Mouse (Mus musculus): ENCODE data around the gene Gm17387. TPM values are rescaled to one million over a fixed set of nuclear protein-coding genes. Genes with fewer than 3 reads are reported as not detected.

The Gm17387 gene
- polyA plus RNA-seq, 1 experiment from 2014 or later: not detected

DNA sequence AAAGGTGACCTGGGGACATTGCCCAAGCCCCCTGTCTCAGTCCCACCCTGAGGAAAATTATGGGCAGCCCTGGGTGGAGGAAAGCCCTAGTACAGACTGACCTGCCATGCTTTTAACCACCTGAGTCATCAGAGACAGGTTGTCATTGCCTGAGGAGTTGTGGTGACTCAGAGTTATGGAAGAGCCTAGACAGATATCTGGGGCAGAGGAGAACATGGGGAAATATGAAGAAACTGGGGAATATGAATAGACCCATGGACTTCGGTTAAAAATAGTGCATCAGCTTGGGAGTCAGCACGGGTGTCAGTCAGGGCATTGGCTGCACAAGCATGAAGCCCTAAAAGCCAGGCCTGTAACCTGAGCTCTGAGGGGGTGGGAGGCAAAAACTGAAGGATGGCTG, 20.4 kb downstream of the Gm17387 start:
- WGBS: 74% methylated on average over 2 of the region's 2 CpGs
- peaks cover 3% of the 10 kb centered on the region; the same call in 1 of the 2 replicates for H3K4me1 ChIP-seq (ENCODE audit: insufficient read depth, low read depth, low read length)
- no peak overlapping the region for H3K4me3 ChIP-seq (ENCODE audit: low read depth, low read length)
- no peak overlapping the region for H3K4me2 ChIP-seq (replicated peaks; ENCODE audit: low read depth, low read length)
- H3K9me3 ChIP-seq (ENCODE audit: low read length): no peaks in the 10 kb centered on the region
- no peaks in the 10 kb centered on the region for H3K36me3 ChIP-seq (ENCODE audit: insufficient read depth, low read length)
- ATAC-seq (no peak), DNase-seq (ENCODE audit: low spot score) (no peak)
- no peak overlapping the region for H3K9ac ChIP-seq (replicated peaks; ENCODE audit: low read depth)
- TF ChIP-seq CTCF (IDR thresholded peaks at IDR 0.05) (no peak), EP300 (IDR thresholded peaks at IDR 0.05) (no peak)
- H3K27ac ChIP-seq (ENCODE audit: low read length): no peak overlapping the region
- no peaks in the 10 kb centered on the region for H3K27me3 ChIP-seq (replicated peaks; ENCODE audit: insufficient read depth, low read length)

DNA sequence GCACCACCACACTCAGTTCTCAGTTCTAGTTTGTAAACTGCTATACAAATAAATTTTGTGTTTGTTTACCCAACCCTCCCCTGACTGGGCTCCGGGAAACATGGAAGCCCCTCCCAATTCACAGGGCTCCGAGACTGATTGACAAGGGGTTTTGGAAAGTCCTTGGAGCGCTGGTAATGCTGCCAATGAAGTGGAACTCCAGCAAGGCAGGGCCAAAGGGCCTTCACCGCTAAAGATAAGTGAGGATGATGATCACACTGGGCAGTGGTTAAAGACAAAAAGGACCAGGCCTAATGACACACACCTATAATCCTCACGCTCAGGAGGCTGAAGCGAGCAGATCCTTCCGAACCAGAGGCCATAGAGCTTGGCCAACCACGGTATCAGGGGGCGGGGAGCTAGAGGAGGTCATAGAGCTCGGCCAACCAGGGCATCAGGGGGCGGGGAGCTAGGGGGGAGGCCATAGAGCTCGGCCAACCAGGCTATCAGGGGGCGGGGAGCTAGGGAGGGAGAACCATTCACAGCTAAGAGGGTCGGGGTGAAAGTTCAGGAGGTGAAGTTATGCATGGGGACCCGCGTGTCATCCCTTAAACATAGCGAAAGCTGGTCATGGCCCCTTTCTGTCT, 22.2 kb downstream of the Gm17387 start:
- Histone ChIP-seq H3K27ac (ENCODE audit: low read length) (no peak overlapping the region), H3K4me2 (replicated peaks; ENCODE audit: low read depth, low read length) (no peak overlapping the region), H3K36me3 (ENCODE audit: insufficient read depth, low read length) (no peaks in the 10 kb centered on the region), H3K9me3 (ENCODE audit: low read length) (no peaks in the 10 kb centered on the region), H3K27me3 (replicated peaks; ENCODE audit: insufficient read depth, low read length) (no peaks in the 10 kb centered on the region), H3K9ac (replicated peaks; ENCODE audit: low read depth) (no peak overlapping the region), H3K4me3 (ENCODE audit: low read depth, low read length) (no peak overlapping the region), H3K4me1 (ENCODE audit: insufficient read depth, low read depth, low read length) (peaks cover 3% of the 10 kb centered on the region; the same call in 1 of the 2 replicates)
- 65% methylated on average over 17 of the region's 17 CpGs for WGBS
- no peak for TF ChIP-seq CTCF (IDR thresholded peaks at IDR 0.05)
- no peak for TF ChIP-seq EP300 (IDR thresholded peaks at IDR 0.05)
- ATAC-seq: no peak
- DNase-seq (ENCODE audit: low spot score): no peak

DNA sequence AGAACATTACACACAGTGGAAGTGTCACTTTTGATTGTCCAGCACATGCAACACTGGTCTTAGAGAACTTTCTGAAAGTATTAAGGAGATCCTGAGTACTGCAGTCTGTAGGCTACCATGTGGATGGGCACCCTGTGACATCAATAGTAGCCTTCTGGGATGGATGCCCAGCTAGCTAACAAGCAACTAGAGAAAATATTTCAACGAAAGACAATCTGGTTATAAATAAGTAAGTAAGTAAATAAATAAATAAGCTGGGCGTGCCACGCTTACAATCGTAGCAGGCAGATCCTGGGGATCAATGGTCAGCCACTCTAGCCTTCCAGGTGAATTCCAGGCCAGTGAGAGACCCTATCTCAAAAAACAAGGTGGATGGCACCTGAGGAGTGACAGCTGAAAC, 23.1 kb downstream of the Gm17387 start:
- DNase-seq (ENCODE audit: low spot score): no peak
- no peak overlapping the region for H3K4me2 ChIP-seq (replicated peaks; ENCODE audit: low read depth, low read length)
- peaks cover 3% of the 10 kb centered on the region; the same call in 1 of the 2 replicates for H3K4me1 ChIP-seq (ENCODE audit: insufficient read depth, low read depth, low read length)
- no peak overlapping the region for H3K9ac ChIP-seq (replicated peaks; ENCODE audit: low read depth)
- no peaks in the 10 kb centered on the region for H3K9me3 ChIP-seq (ENCODE audit: low read length)
- no peak for ATAC-seq
- H3K27ac ChIP-seq (ENCODE audit: low read length): no peak overlapping the region
- H3K4me3 ChIP-seq (ENCODE audit: low read depth, low read length): no peak overlapping the region
- H3K27me3 ChIP-seq (replicated peaks; ENCODE audit: insufficient read depth, low read length): no peaks in the 10 kb centered on the region
- WGBS: 81% methylated on average over 4 of the region's 4 CpGs
- no peaks in the 10 kb centered on the region for H3K36me3 ChIP-seq (ENCODE audit: insufficient read depth, low read length)
- no peak for TF ChIP-seq EP300 (IDR thresholded peaks at IDR 0.05)
- TF ChIP-seq CTCF (IDR thresholded peaks at IDR 0.05): no peak

DNA sequence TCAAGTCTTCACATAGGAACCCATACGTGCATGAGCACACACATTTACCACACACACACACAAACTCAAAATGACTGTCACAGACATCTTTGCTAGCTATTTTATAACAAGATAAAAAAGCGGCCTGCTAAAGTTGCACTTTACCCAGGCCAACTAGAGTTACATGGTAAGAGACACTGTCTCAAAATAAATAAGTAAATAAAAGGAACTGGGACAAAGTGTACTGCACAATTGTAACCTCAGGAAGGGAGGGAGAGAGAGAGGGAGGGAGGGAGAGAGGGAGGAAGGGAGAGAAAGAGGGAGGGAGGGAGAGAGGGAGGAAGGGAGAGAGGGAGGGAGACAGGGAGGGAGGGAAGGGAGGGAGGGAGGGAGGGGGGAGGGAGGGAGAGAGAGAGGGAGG, 23.5 kb downstream of the Gm17387 start:
- ATAC-seq (no peak), DNase-seq (ENCODE audit: low spot score) (no peak)
- Histone ChIP-seq H3K9me3 (ENCODE audit: low read length) (no peaks in the 10 kb centered on the region), H3K27ac (ENCODE audit: low read length) (no peak overlapping the region), H3K27me3 (replicated peaks; ENCODE audit: insufficient read depth, low read length) (no peaks in the 10 kb centered on the region), H3K4me1 (ENCODE audit: insufficient read depth, low read depth, low read length) (peaks cover 3% of the 10 kb centered on the region; the same call in 1 of the 2 replicates), H3K36me3 (ENCODE audit: insufficient read depth, low read length) (no peaks in the 10 kb centered on the region), H3K4me2 (replicated peaks; ENCODE audit: low read depth, low read length) (no peak overlapping the region), H3K4me3 (ENCODE audit: low read depth, low read length) (no peak overlapping the region), H3K9ac (replicated peaks; ENCODE audit: low read depth) (no peak overlapping the region)
- no peak for TF ChIP-seq CTCF (IDR thresholded peaks at IDR 0.05)
- 72% methylated on average over 2 of the region's 2 CpGs for WGBS

DNA sequence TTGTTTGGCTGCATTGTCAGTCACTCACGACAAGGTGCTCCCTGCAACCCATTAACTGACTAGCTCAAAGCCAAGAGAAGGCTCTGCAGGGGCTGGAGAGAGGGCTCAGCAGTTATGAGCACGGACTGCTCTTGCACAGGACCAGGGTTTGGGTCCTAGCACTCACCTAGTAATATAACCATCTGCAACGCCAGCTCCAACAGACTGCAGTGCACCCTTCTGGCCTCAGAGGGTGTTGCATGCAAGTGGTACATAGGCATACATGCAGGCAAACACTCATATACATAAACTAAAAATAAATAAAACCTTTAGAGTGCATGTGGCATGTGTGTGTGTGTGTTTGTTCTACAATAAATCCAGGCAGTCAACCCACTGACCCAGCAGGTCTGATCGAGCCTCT, 26.9 kb downstream of the Gm17387 start:
- no peak overlapping the region for H3K4me3 ChIP-seq (ENCODE audit: low read depth, low read length)
- peaks cover 6% of the 10 kb centered on the region; the same call in 1 of the 2 replicates for H3K27me3 ChIP-seq (replicated peaks; ENCODE audit: insufficient read depth, low read length)
- 0 out of 2 replicates have a peak, but pooled peaks cover under 1% of the 10 kb centered on the region for H3K4me1 ChIP-seq (ENCODE audit: insufficient read depth, low read depth, low read length)
- no peak overlapping the region for H3K4me2 ChIP-seq (replicated peaks; ENCODE audit: low read depth, low read length)
- H3K27ac ChIP-seq (ENCODE audit: low read length): no peak overlapping the region
- ATAC-seq: no peak
- 75% methylated on average over 4 of the region's 4 CpGs for WGBS
- no peak overlapping the region for H3K9ac ChIP-seq (replicated peaks; ENCODE audit: low read depth)
- no peaks in the 10 kb centered on the region for H3K36me3 ChIP-seq (ENCODE audit: insufficient read depth, low read length)
- no peak for DNase-seq (ENCODE audit: low spot score)
- H3K9me3 ChIP-seq (ENCODE audit: low read length): no peaks in the 10 kb centered on the region
- TF ChIP-seq CTCF (IDR thresholded peaks at IDR 0.05): no peak
- TF ChIP-seq EP300 (IDR thresholded peaks at IDR 0.05): no peak

DNA sequence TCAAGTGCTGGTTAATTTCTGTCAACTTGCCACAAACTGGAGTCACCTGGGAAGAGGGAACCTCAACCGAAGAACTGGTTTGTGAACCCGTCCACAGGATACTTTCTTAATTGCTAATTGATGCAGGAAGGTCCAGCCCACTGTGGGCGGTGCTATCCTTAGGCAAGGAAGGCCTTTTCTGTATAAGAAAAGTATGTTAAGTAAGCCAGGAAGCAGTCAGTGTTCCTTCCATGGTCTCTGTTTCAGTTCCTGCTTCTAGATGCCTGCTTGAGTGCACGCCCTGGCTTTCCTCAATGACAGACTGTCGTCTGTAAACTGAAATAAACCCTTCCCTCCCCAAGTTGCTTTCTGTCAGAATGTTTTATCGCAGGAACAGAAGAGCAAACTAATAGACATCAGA, 28.0 kb downstream of the Gm17387 start:
- no peak for TF ChIP-seq EP300 (IDR thresholded peaks at IDR 0.05)
- no peak for TF ChIP-seq CTCF (IDR thresholded peaks at IDR 0.05)
- H3K9ac ChIP-seq (replicated peaks; ENCODE audit: low read depth): no peak overlapping the region
- no peak overlapping the region for H3K27ac ChIP-seq (ENCODE audit: low read length)
- H3K4me1 ChIP-seq (ENCODE audit: insufficient read depth, low read depth, low read length): 0 out of 2 replicates have a peak, but pooled peaks cover 7% of the 10 kb centered on the region
- H3K27me3 ChIP-seq (replicated peaks; ENCODE audit: insufficient read depth, low read length): peaks cover 17% of the 10 kb centered on the region; the same call in 1 of the 2 replicates
- no peak overlapping the region for H3K4me2 ChIP-seq (replicated peaks; ENCODE audit: low read depth, low read length)
- no peak overlapping the region for H3K4me3 ChIP-seq (ENCODE audit: low read depth, low read length)
- no peaks in the 10 kb centered on the region for H3K9me3 ChIP-seq (ENCODE audit: low read length)
- no peaks in the 10 kb centered on the region for H3K36me3 ChIP-seq (ENCODE audit: insufficient read depth, low read length)
- ATAC-seq (no peak), DNase-seq (ENCODE audit: low spot score) (no peak)
- WGBS: 80% methylated on average over 6 of the region's 6 CpGs
